Comparison of ENCODE assay signal across 11 mouse cellular contexts in the genomic region with DNA sequence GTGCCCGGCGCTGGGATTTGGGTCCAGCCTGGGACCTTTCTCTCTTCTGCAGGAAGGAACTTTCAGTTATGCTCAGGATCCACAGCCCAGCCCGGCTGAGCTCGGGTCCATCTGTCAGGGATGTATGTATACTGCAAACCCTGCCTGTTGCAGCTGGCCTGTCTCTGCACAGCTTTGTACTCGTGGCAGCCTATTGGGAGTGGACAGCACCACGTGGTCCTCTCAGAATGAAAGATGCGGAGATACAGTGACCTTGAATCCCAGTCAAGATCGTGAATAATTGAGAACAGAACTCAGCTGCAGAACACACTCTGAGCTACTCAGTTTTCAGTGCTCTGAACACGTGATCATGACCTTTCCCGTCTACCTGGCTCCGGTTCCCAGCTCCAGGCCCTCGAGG.
DNase-seq lines count a peak whose midpoint lies in the region; ATAC-seq and TF ChIP-seq lines count a peak whose summit lies in the region.
"Had no signal": no experiment of that assay in that cellular context is flagged by ENCODE, and none has a peak within 500 bp of the region (broad histone marks: within the 10 kb centered on the region; RNA-seq: fewer than 3 reads in every experiment).

No protein-coding gene starts in this region.

- TF ChIP-seq POLR2A in cerebellum, adult 2 months (IDR thresholded peaks at IDR 0.05; ENCODE audit: borderline replicate concordance, insufficient read depth, low read length): no peak

- no peaks in the 10 kb centered on the region for H3K27me3 ChIP-seq in kidney, embryonic 15.5 days
- no peaks in the 10 kb centered on the region for H3K27me3 ChIP-seq in intestine, embryonic 15.5 days (replicated peaks)
- H3K27me3 ChIP-seq in limb, embryonic 15.5 days: no peaks in the 10 kb centered on the region
- no peaks in the 10 kb centered on the region for H3K27me3 ChIP-seq in cerebellum, adult 2 months (ENCODE audit: control insufficient read depth, insufficient read depth, low read length)

- peak overlapping the region; percentile 18; the same call in 1 of the 2 replicates for H3K27ac ChIP-seq in kidney, embryonic 15.5 days
- H3K27ac ChIP-seq in intestine, embryonic 15.5 days: 0 out of 2 replicates have a peak overlapping the region, but pooled peaks have one; percentile 42
- H3K27ac ChIP-seq in limb, embryonic 15.5 days: no peak overlapping the region
- H3K27ac ChIP-seq in cerebellum, adult 2 months (ENCODE audit: insufficient read depth, low read length): no peak overlapping the region

- H3K4me2 ChIP-seq in kidney, embryonic 15.5 days: no peak overlapping the region
- H3K4me2 ChIP-seq in intestine, embryonic 15.5 days (replicated peaks): no peak overlapping the region
- H3K4me2 ChIP-seq in limb, embryonic 15.5 days: no peak overlapping the region
- H3K4me2 ChIP-seq: heart, embryonic 11.5 days; midbrain, embryonic 11.5 days had no signal

- WGBS in kidney, embryonic 15.5 days: 40% methylated on average over 12 of the region's 12 CpGs
- WGBS in intestine, embryonic 15.5 days: 58% methylated on average over 12 of the region's 12 CpGs
- 53% methylated on average over 12 of the region's 12 CpGs for WGBS in limb, embryonic 15.5 days
- WGBS in cerebellum, adult 2 months: 77% methylated on average over 12 of the region's 12 CpGs

- ATAC-seq in kidney, embryonic 15.5 days (replicated peaks; ENCODE audit: low FRiP score): peak; percentile 77
- 0 out of 2 replicates have a peak, but pooled peaks have one; percentile 48 for ATAC-seq in intestine, embryonic 15.5 days
- ATAC-seq in limb, embryonic 15.5 days (ENCODE audit: insufficient number of reproducible peaks, low FRiP score, low TSS enrichment, low read depth): peak; percentile 54; the same call in 1 of the 2 replicates

- peaks cover 67% of the 10 kb centered on the region for H3K4me1 ChIP-seq in kidney, embryonic 15.5 days
- H3K4me1 ChIP-seq in intestine, embryonic 15.5 days (replicated peaks): peaks cover 49% of the 10 kb centered on the region
- peaks cover 56% of the 10 kb centered on the region for H3K4me1 ChIP-seq in limb, embryonic 15.5 days
- H3K4me1 ChIP-seq in cerebellum, adult 2 months (ENCODE audit: control insufficient read depth, insufficient read depth, low read length): peaks cover 5% of the 10 kb centered on the region

- no peaks in the 10 kb centered on the region for H3K9me3 ChIP-seq in kidney, embryonic 15.5 days (replicated peaks)
- no peaks in the 10 kb centered on the region for H3K9me3 ChIP-seq in intestine, embryonic 15.5 days
- no peaks in the 10 kb centered on the region for H3K9me3 ChIP-seq in limb, embryonic 15.5 days

- DNase-seq in adrenal gland, adult (ENCODE audit: inconsistent age in 2 of 2, low spot score in 1 of 2): peak; percentile 18 to 57
- DNase-seq in adrenal gland, postnatal 10 days: no peak
- no peak for DNase-seq in kidney, adult 18-20 months
- no peak for DNase-seq in cerebellum, adult 2 months
- DNase-seq in cerebellum, adult 9-11 months: no peak

- no peak overlapping the region for H3K4me3 ChIP-seq in kidney, embryonic 15.5 days (replicated peaks)
- H3K4me3 ChIP-seq in intestine, embryonic 15.5 days (replicated peaks): no peak overlapping the region
- H3K4me3 ChIP-seq in limb, embryonic 15.5 days: no peak overlapping the region
- no peak overlapping the region for H3K4me3 ChIP-seq in cerebellum, adult 2 months (replicated peaks; ENCODE audit: insufficient read depth, low read depth, low read length)
- H3K4me3 ChIP-seq: myocyte had no signal

- no peak overlapping the region for H3K9ac ChIP-seq in kidney, embryonic 15.5 days
- H3K9ac ChIP-seq in intestine, embryonic 15.5 days: no peak overlapping the region
- no peak overlapping the region for H3K9ac ChIP-seq in limb, embryonic 15.5 days

- no peak for TF ChIP-seq CTCF in cerebellum, adult 2 months (IDR thresholded peaks at IDR 0.05; ENCODE audit: borderline replicate concordance, insufficient read depth, low read depth, low read length)

- no peaks in the 10 kb centered on the region for H3K36me3 ChIP-seq in kidney, embryonic 15.5 days
- H3K36me3 ChIP-seq in intestine, embryonic 15.5 days: no peaks in the 10 kb centered on the region
- no peaks in the 10 kb centered on the region for H3K36me3 ChIP-seq in limb, embryonic 15.5 days

Comparison
In these comparisons a context has a peak if more than half of its experiments do, and no peak if none do; other contexts are left out.
1. DNase-seq: peak in adrenal gland, adult (2 of 2); none in adrenal gland, postnatal 10 days (single experiment), kidney, adult 18-20 months (single experiment), cerebellum, adult 2 months (0 of 2) and cerebellum, adult 9-11 months (single experiment).
2. H3K27ac ChIP-seq: peak in kidney, embryonic 15.5 days (single experiment) and intestine, embryonic 15.5 days (single experiment); none in limb, embryonic 15.5 days (single experiment) and cerebellum, adult 2 months (single experiment).
3. Peak in every context shown above with its lines, with median percentiles within 50 percentile points of each other: ATAC-seq.